11 mouse cellular contexts compared by ENCODE assay signal in genomic region chr15:95723699-95724098, GRCm38 (mm10).
DNase-seq lines count a peak whose midpoint lies in the region; ATAC-seq and TF ChIP-seq lines count a peak whose summit lies in the region.
"Had no signal": no experiment of that assay in that cellular context is flagged by ENCODE, and none has a peak within 500 bp of the region (broad histone marks: within the 10 kb centered on the region; RNA-seq: fewer than 3 reads in every experiment).

No protein-coding gene starts in this region.

- no peak overlapping the region for H3K9ac ChIP-seq in hindbrain, postnatal 0 days (replicated peaks; ENCODE audit: low read length)
- no peak overlapping the region for H3K9ac ChIP-seq in hindbrain, embryonic 13.5 days
- H3K9ac ChIP-seq: limb, embryonic 13.5 days; midbrain, embryonic 13.5 days had no signal

- no peaks in the 10 kb centered on the region for H3K9me3 ChIP-seq in hindbrain, postnatal 0 days (ENCODE audit: low read length)
- H3K9me3 ChIP-seq in hindbrain, embryonic 13.5 days: no peaks in the 10 kb centered on the region
- H3K9me3 ChIP-seq: limb, embryonic 13.5 days; midbrain, embryonic 13.5 days had no signal

- TF ChIP-seq CTCF in hindbrain, postnatal 0 days (IDR thresholded peaks at IDR 0.05; ENCODE audit: low read depth): peak; percentile 58
- TF ChIP-seq CTCF in thymus, adult 2 months (IDR thresholded peaks at IDR 0.05; ENCODE audit: borderline replicate concordance, control insufficient read depth, extremely low read depth, insufficient read depth, low read length, poor library complexity): no peak

- no peaks in the 10 kb centered on the region for H3K27me3 ChIP-seq in hindbrain, postnatal 0 days (ENCODE audit: insufficient read depth, low read length)
- no peaks in the 10 kb centered on the region for H3K27me3 ChIP-seq in hindbrain, embryonic 13.5 days
- no peaks in the 10 kb centered on the region for H3K27me3 ChIP-seq in thymus, adult 2 months (ENCODE audit: control insufficient read depth, insufficient read depth, low read length)
- H3K27me3 ChIP-seq: limb, embryonic 13.5 days; midbrain, embryonic 13.5 days had no signal

- H3K4me2 ChIP-seq in hindbrain, postnatal 0 days (ENCODE audit: low read depth, low read length): no peak overlapping the region
- H3K4me2 ChIP-seq in hindbrain, embryonic 13.5 days: no peak overlapping the region
- H3K4me2 ChIP-seq: limb, embryonic 13.5 days; midbrain, embryonic 13.5 days had no signal

- no peak for DNase-seq in hindbrain, postnatal 0 days (ENCODE audit: low spot score)
- DNase-seq in thymus, adult 2 months: peak; percentile 57
- DNase-seq in thymus, adult 18-20 months: no peak
- peak; percentile 4 for DNase-seq in c-Kit-positive CD71-positive TER-119-negative erythroid progenitor cells, embryonic 14.5 days (ENCODE audit: low read depth)
- DNase-seq in frontal cortex, postnatal 25 days (ENCODE audit: low spot score in 2 of 2): no peak
- DNase-seq in adipocyte (ENCODE audit: low spot score): no peak
- DNase-seq: heart, postnatal 10 days; kidney, postnatal 25 days had no signal

- no peak overlapping the region for H3K4me3 ChIP-seq in hindbrain, postnatal 0 days (ENCODE audit: low read length)
- H3K4me3 ChIP-seq in hindbrain, embryonic 13.5 days: no peak overlapping the region
- H3K4me3 ChIP-seq in thymus, adult 2 months (ENCODE audit: control insufficient read depth, insufficient read depth, low read length): no peak overlapping the region
- H3K4me3 ChIP-seq: limb, embryonic 13.5 days; midbrain, embryonic 13.5 days had no signal

- H3K27ac ChIP-seq in hindbrain, postnatal 0 days: no peak overlapping the region
- H3K27ac ChIP-seq in hindbrain, embryonic 13.5 days: no peak overlapping the region
- no peak overlapping the region for H3K27ac ChIP-seq in thymus, adult 2 months (ENCODE audit: control insufficient read depth, insufficient read depth, low read length)
- H3K27ac ChIP-seq: limb, embryonic 13.5 days; midbrain, embryonic 13.5 days had no signal

- no peak for ATAC-seq in hindbrain, postnatal 0 days
- no peak for ATAC-seq in hindbrain, embryonic 13.5 days (ENCODE audit: low FRiP score)
- ATAC-seq: midbrain, embryonic 13.5 days had no signal

- H3K36me3 ChIP-seq in hindbrain, postnatal 0 days (ENCODE audit: insufficient read depth, low read length): no peaks in the 10 kb centered on the region
- no peaks in the 10 kb centered on the region for H3K36me3 ChIP-seq in hindbrain, embryonic 13.5 days
- H3K36me3 ChIP-seq in thymus, adult 2 months (ENCODE audit: control insufficient read depth, insufficient read depth, low read length): no peaks in the 10 kb centered on the region
- H3K36me3 ChIP-seq: limb, embryonic 13.5 days; midbrain, embryonic 13.5 days had no signal

- TF ChIP-seq POLR2A in thymus, adult 2 months (IDR thresholded peaks at IDR 0.05; ENCODE audit: control insufficient read depth, extremely low read depth, insufficient read depth, low read length, poor library complexity): no peak

- H3K4me1 ChIP-seq in hindbrain, postnatal 0 days (ENCODE audit: insufficient read depth, low read length): no peaks in the 10 kb centered on the region
- no peaks in the 10 kb centered on the region for H3K4me1 ChIP-seq in hindbrain, embryonic 13.5 days (replicated peaks)
- peaks cover 12% of the 10 kb centered on the region for H3K4me1 ChIP-seq in thymus, adult 2 months (replicated peaks; ENCODE audit: control insufficient read depth, insufficient read depth, low read length)
- H3K4me1 ChIP-seq: limb, embryonic 13.5 days; midbrain, embryonic 13.5 days had no signal

- WGBS in hindbrain, postnatal 0 days: 38% methylated on average over 7 of the region's 7 CpGs
- WGBS in hindbrain, embryonic 13.5 days: 42% methylated on average over 7 of the region's 7 CpGs
- 56% methylated on average over 7 of the region's 7 CpGs for WGBS in thymus, adult 2 months

Comparison
In these comparisons a context has a peak if more than half of its experiments do, and no peak if none do; other contexts are left out.
1. DNase-seq: peak in thymus, adult 2 months (single experiment) and c-Kit-positive CD71-positive TER-119-negative erythroid progenitor cells, embryonic 14.5 days (single experiment); none in hindbrain, postnatal 0 days (single experiment), thymus, adult 18-20 months (0 of 2), frontal cortex, postnatal 25 days (0 of 2) and adipocyte (single experiment).